Mouse (Mus musculus) ES-Bruce4 (cell line): ENCODE data around the gene Htra3. TPM values are rescaled to one million over a fixed set of nuclear protein-coding genes. Genes with fewer than 3 reads are reported as not detected.

Experiments used
- H3K27ac ChIP-seq: 2 replicates; pipeline ENCODE4 v1.5.1; 2012; ENCODE audit warnings: low read length, inconsistent platforms; ENCODE audit not compliant: insufficient read depth
- H3K27me3 ChIP-seq: 2 replicates; pipeline ENCODE4 v1.6.1; 2012; ENCODE audit warnings: mild to moderate bottlenecking, low read length, inconsistent platforms; ENCODE audit not compliant: control insufficient read depth, poor library complexity, insufficient read depth, severe bottlenecking
- H3K36me3 ChIP-seq: 2 replicates; pipeline ENCODE4 v1.6.1; 2012; ENCODE audit warnings: inconsistent platforms, mild to moderate bottlenecking, low read length, moderate library complexity; ENCODE audit not compliant: control insufficient read depth, poor library complexity, insufficient read depth, severe bottlenecking
- H3K4me1 ChIP-seq: one replicate; pipeline ENCODE4 v1.8.1; 2011; ENCODE audit warnings: low read length; ENCODE audit not compliant: control insufficient read depth, insufficient read depth
- H3K4me3 ChIP-seq: 2 replicates; pipeline ENCODE4 v1.5.1; 2011; ENCODE audit warnings: low read depth, mild to moderate bottlenecking, low read length
- H3K9ac ChIP-seq: 2 replicates; pipeline ENCODE4 v1.6.1; 2012; ENCODE audit warnings: low read depth, mild to moderate bottlenecking, inconsistent platforms; ENCODE audit not compliant: poor library complexity, severe bottlenecking
- H3K9me3 ChIP-seq: replicated peaks from 2 replicates; pipeline ENCODE4 v1.6.1; 2012; ENCODE audit warnings: mild to moderate bottlenecking, low read length, inconsistent platforms; ENCODE audit not compliant: control insufficient read depth, poor library complexity, insufficient read depth, severe bottlenecking
- CTCF ChIP-seq: IDR thresholded peaks from one replicate; pipeline ENCODE4 v1.8.1; 2011; ENCODE audit warnings: low read depth, low read length
- EP300 ChIP-seq: IDR thresholded peaks from 2 replicates; pipeline ENCODE4 v1.6.1; 2011; ENCODE audit warnings: low read depth, low read length; ENCODE audit not compliant: insufficient read depth
- POLR2A ChIP-seq: IDR thresholded peaks from one replicate; pipeline ENCODE4 v1.8.1; 2011; ENCODE audit warnings: low read length; ENCODE audit not compliant: insufficient read depth
- polyA plus RNA-seq: library from polyadenylated mRNA; stranded (reverse); fragments of >200 nt; gene quantifications from 2 replicates; pipeline ENCODE4 v1.2.4, GENCODE M21; 2011; ENCODE audit warnings: low read depth; ENCODE audit not compliant: missing spikeins, insufficient read depth, insufficient read length

Htra3 gene
- polyA plus RNA-seq, 1 experiment = 1.9 TPM

DNA sequence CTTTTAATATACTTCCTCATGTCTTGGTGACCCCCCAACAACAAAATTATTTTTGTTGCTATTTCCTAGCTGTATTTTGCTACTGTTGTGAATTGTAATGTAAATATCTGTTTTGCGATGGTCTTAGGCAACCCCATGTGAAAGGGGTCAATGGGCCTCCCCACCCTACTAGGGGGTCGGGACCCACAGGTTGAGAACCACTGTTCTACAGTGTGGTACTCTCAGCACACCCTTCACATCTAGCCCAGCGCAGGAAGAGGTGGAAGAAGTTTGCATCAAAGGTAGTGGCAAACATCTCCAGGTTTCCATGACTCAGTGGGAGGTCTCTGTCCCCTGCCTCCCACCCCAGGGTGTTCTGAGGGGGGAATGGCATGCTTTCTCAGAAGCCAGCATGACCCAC, 25.8 kb upstream of the Htra3 start:
- Histone ChIP-seq H3K4me3 (no peak overlapping the region), H3K27ac (no peak overlapping the region), H3K36me3 (no peaks in the 10 kb centered on the region), H3K9me3 (no peaks in the 10 kb centered on the region), H3K27me3 (no peaks in the 10 kb centered on the region), H3K4me1 (no peaks in the 10 kb centered on the region), H3K9ac (no peak overlapping the region)
- no peak for TF ChIP-seq EP300
- TF ChIP-seq CTCF = no peak
- TF ChIP-seq POLR2A = no peak

DNA sequence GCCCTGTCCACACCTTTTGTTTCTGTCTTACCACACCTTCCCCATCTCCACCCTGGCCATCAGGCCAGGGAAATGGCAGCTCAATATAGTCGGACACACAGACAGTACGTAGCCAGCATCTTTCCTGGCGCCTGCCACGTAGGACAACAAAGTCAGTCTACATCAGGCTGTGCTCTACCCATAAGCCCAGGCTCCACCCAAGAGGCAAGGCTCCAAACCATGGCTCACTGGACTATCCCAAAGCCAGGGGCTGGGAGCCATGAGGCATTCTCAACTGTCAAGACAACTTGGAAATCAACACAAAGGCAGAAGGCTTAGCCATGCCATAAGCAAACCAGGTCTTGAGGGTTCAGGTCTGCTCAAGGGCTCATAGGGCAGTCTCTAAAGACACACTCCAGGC, 24.2 kb upstream of the Htra3 start:
- Histone ChIP-seq H3K36me3 (no peaks in the 10 kb centered on the region), H3K9ac (no peak overlapping the region), H3K4me1 (no peaks in the 10 kb centered on the region), H3K4me3 (no peak overlapping the region), H3K9me3 (no peaks in the 10 kb centered on the region), H3K27ac (no peak overlapping the region), H3K27me3 (no peaks in the 10 kb centered on the region)
- TF ChIP-seq POLR2A (no peak), EP300 (no peak), CTCF (no peak)

DNA sequence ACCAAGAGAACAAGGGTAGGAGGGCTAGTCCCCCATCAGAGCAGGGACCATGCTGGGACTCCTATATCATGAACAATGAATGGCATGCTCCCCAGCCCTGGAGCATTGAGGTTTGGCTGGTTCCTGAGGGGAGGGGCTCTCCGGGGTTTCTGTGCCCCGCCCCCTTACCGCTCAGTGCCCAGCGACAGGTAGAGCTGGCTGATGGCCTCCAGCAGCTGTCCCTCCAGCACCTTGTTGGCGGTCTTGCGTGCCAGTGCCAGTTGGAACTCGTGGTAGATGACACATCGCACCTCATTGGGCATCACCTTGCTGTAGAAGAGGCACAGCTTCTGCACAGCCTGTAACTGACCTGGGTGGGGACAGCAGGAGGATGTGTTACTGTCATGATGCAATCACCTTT, 23.6 kb upstream of the Htra3 start:
- H3K36me3 ChIP-seq = no peaks in the 10 kb centered on the region
- H3K27ac ChIP-seq = no peak overlapping the region
- no peak overlapping the region for H3K9ac ChIP-seq
- no peak for TF ChIP-seq EP300
- no peak for TF ChIP-seq POLR2A
- TF ChIP-seq CTCF = no peak
- H3K4me1 ChIP-seq = no peaks in the 10 kb centered on the region
- no peaks in the 10 kb centered on the region for H3K9me3 ChIP-seq
- H3K4me3 ChIP-seq = no peak overlapping the region
- no peaks in the 10 kb centered on the region for H3K27me3 ChIP-seq

DNA sequence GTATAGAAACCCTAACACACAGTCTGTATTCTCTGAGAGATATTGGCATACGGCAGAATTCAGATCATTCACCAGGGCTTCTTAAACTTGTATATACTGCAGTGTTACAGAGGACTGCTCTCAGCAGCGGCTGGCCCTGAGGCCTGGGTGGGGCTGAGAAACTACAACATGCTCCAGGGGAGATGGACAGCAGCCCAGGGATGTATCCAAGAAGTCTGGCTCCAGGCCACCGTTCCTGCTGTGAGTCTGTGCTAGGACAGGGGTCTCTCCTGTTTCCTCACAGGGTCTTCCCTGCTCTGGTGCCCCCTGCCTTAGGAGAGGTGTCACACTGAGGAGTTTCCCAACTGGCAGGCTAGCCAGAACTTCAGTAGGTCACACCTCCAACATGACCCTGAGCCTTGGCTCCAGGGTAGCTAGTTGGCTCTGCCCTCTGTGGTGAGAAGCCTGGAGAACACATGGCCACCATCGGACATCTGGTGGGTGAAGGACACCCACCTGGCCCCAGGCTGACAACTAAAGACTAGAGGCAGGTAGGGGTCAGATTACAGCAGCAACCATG, 23.1 kb upstream of the Htra3 start:
- Histone ChIP-seq H3K27me3 (no peaks in the 10 kb centered on the region), H3K4me3 (no peak overlapping the region)

DNA sequence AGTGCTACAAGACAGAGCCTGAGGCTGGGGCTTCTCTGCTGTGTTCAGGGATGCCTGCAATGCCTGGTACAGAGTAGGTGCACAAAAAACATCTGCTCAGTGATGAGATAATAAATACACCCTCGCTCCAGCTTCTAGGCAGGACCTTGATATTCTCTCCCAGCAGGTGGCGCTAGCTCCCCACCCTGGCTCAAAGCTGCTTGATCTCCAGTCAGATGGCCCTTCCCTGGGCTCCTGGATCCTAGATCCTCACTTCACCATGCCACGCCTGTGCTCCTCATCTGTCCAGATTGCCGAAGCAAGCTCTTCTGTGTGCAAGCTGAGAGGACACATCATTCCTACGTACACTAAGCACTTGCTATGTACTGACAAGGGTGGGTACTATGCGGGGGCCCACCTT, 21.5 kb upstream of the Htra3 start:
- Histone ChIP-seq H3K4me1 (no peaks in the 10 kb centered on the region), H3K36me3 (no peaks in the 10 kb centered on the region), H3K4me3 (no peak overlapping the region), H3K9ac (no peak overlapping the region), H3K27me3 (no peaks in the 10 kb centered on the region), H3K9me3 (no peaks in the 10 kb centered on the region), H3K27ac (no peak overlapping the region)
- no peak for TF ChIP-seq POLR2A
- peak; percentile 95 for TF ChIP-seq CTCF

More for the DNA sequence above, 23.1 kb upstream of the Htra3 start:
- no peak overlapping the region for H3K9ac ChIP-seq
- no peak for TF ChIP-seq POLR2A
- no peak overlapping the region for H3K27ac ChIP-seq
- no peaks in the 10 kb centered on the region for H3K4me1 ChIP-seq
- no peaks in the 10 kb centered on the region for H3K36me3 ChIP-seq
- no peaks in the 10 kb centered on the region for H3K9me3 ChIP-seq

DNA sequence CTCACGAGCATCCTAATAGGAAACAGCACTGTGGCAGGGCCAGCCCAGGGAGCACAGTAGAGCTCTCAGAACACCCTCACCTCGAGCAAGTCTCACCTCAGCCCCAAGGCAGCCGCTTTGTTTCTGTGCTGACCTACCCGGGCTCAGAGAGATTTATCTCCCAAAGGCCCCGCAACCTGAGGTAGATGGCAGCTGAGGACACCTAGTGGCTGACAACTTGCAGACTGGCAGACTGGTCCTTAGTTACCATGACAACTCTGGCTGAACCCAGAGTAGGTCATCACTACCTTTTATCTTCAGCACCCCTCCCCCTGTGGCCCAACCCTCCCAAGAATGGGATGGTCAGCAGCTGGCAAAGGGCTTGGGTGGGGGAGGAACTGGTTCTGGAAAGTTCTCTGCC, 16.2 kb upstream of the Htra3 start:
- H3K36me3 ChIP-seq = no peaks in the 10 kb centered on the region
- no peaks in the 10 kb centered on the region for H3K27me3 ChIP-seq
- no peak overlapping the region for H3K9ac ChIP-seq
- H3K4me3 ChIP-seq = no peak overlapping the region
- no peaks in the 10 kb centered on the region for H3K4me1 ChIP-seq
- H3K27ac ChIP-seq = no peak overlapping the region
- no peaks in the 10 kb centered on the region for H3K9me3 ChIP-seq
- TF ChIP-seq CTCF (peak; percentile 60), EP300 (no peak), POLR2A (no peak)
